Mouse (Mus musculus): ENCODE measurements around the gene Ddx46.
"Not testable (repeated sequence)": the region's sequence is repeated elsewhere in the genome, so short reads cannot be mapped to it uniquely, and the experiment has no call there.

The Ddx46 gene

DNA sequence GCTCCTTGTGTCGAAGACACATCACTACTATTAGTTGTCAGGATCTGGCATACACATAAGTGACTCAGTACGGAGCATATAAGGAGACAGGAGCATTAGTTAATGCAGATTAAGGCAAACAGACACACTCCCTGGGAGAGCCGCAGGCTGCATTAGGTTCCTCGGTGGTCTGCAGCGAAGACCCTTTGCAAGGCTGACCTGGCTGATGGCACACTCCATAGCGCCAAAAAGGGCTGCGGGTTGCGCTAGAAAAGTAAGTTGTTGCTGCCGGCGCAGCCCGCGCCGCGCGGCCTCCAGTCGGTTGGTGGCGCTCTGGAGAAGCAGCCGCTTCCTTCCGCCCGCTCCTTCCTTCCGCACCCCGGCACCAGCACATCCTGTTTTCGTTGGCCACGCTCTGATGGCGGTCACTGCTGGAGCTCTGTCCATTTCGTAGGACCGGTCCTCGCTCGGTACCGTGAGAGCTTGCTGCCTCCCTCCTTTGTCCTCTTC lies at the start of gene Ddx46:
Ddx46 (plus strand) TSS at position 389 of the 489 bp plus-strand sequence.
- DNase-seq (ENCODE audit: low spot score in 2 of 2), result peak in 1 of 2 experiments; percentile 81

DNA sequence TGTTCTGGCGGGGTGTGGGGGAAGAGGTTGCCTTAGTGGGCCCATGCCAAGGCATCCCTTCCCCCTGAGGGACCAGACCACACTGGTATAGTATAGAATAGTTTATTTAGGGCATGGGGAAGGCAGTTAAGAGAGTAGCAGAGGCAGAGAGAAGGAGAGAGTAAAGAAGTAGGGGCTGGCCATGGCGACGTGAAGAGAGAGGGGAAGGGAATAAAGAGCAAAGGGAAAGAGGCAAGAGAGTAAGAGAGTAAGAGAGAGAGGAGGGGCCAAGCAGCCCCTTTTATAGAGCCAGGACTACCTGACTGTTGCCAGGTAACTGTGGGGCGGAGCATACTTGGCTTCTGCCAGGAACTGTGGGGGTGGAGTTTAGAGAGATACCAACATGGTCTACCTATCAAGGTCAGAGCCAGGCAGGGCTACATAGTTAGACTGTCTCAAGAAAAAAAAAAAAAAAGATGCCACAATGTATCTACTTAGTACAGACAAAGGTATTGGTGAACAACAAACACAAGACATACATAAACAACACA lies 42.8 kb upstream of the Ddx46 start:
- DNase-seq (ENCODE audit: low spot score in 2 of 2), result no peak

DNA sequence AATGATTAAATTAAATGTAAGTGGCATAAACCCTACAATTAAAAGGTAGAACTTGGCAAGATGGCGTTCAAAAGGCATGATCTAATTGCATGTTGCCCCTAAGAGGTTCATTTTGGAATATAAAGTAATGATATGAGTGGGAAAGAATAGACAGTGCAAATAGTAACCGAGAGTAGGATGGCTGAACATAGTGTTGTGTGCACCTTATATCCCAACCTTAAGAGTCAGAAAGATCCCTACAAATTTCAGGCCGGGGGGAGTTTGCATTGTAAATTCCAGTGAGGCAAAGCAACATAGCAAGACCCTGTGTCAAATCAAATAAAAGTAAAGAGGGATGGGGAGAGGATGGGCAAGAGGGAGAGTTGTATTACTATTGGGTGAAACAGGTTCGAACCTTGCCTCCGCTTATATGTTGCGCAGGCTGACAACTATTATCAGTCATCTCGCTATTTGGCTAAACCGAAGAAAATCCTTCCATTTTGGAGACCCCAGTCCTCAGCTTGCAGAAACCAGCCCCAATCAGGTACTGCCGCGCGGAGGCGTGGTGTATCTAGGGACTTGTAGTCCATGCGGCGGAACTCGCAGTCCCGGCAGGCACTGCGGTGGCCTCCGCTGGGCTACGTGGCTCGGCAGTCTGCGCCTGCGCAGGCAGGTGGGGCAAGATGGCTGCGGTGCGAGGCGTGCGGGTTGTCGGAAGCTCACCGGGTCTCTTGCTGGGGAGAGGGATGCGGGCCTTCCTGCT lies 42.1 kb upstream of the Ddx46 start:
- peak; percentile 92 to 97 for DNase-seq (ENCODE audit: low spot score in 2 of 2)

DNA sequence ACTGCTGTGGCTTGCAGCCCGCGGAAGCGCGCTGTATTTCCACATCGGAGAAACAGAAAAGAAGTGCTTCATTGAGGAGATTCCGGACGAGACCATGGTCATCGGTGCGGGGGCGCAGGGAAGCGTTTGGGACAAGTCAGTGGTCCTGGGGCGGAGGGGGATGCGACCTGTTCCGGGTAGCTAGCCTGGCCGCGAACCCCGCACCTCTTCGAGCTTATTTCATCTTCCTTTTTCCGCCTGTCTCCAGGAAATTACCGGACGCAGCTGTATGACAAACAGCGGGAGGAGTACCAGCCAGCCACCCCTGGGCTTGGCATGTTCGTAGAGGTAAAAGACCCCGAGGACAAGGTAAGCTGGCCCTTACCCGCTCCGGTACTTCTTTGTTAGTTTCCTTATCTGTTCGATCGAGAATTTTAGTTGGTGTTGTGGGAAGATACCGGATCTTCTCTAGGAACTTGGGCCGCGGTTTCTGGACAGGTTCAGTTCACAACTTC lies 41.5 kb upstream of the Ddx46 start:
- DNase-seq (ENCODE audit: low spot score in 2 of 2), result no peak

DNA sequence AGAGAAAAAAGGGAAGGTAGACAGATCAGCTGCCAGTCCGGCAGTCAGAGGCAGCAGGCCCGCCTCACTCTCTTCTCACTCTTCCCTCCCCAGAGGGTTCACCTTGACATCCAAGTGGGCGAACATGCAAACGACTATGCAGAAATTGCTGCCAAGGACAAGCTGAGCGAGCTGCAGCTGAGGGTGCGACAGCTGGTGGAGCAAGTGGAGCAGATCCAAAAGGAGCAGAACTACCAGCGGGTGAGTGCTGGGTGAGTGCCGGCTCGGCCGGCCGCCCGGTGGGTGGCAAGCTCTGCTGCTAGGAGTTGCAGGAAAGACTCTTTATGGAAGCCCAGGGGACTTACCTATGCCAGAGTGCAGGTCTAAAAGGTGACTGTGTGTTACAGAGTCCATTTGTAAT lies 39.5 kb upstream of the Ddx46 start:
- DNase-seq (ENCODE audit: low spot score in 2 of 2), result peak; percentile 67 to 80

DNA sequence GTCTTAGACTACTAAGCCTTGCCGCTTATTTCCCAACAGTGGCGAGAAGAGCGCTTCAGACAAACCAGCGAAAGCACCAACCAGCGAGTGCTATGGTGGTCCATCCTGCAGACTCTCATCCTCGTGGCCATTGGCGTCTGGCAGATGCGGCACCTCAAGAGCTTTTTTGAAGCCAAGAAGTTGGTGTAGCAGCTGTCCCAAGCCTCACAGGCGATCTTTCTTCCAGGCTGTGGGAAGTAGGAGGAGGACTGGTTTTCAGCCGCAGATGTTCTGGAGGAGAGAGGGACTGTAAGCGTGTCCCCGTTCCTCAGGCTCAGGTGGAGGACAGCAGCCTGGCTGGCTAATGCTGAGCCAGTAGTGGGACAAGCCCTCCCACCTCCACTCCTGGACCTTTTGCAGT lies 38.0 kb upstream of the Ddx46 start:
- peak in 1 of 2 experiments; percentile 44 for DNase-seq (ENCODE audit: low spot score in 2 of 2)

GRCm38 (mm10) chr13:55599566-55600540 lies 35.0 kb upstream of the Ddx46 start, which contains the start of gene B4galt7:
B4galt7 (plus strand) TSS chr13:55599896.
- peak in 1 of 2 experiments; percentile 81 for DNase-seq (ENCODE audit: low spot score in 2 of 2)

DNA sequence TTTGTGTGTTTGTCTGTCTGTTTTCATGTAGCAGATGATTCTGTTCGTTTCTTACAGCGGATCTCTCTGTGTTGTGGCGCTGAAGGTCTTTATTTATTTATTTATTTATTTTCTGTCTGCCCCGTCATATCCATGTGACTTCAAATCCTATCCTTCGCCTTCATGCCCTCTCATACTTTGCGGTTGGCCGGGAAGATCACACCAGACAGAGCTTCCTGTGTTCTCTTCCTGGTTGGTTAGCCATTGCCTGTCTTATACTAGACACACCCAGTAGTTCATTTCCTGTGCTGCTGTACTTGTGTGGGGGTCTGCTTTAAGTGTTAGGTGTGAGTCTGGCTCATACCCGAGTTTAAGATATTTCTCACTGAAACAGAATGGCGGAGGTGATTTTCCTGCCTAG lies 34.2 kb upstream of the Ddx46 start:
- DNase-seq (ENCODE audit: low spot score in 2 of 2), result no peak

DNA sequence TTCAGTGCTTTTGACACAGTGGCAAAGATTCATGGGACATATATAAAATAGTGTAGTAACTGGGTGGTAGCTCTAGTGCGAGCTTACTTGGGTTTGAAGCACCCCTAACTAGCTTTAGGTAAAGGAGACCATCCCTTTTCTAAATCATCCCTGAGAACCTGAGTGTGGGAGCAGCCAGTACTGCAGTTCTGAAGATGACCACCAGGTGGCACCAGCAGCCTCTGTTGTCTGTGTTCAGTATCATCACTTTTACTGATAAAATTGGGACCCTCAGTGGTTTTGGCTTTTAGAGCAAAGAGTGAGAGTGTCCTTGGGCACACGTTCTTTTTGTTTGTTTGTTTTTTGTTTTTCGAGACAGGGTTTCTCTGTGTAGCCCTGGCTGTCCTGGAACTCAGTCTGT lies 33.2 kb upstream of the Ddx46 start:
- DNase-seq (ENCODE audit: low spot score in 2 of 2), result peak in 1 of 2 experiments; percentile 86

- no peak for DNase-seq (ENCODE audit: low spot score in 2 of 2)
These were observed 30.2 kb upstream of the Ddx46 start for GRCm38 (mm10) chr13:55604606-55605005.

DNA sequence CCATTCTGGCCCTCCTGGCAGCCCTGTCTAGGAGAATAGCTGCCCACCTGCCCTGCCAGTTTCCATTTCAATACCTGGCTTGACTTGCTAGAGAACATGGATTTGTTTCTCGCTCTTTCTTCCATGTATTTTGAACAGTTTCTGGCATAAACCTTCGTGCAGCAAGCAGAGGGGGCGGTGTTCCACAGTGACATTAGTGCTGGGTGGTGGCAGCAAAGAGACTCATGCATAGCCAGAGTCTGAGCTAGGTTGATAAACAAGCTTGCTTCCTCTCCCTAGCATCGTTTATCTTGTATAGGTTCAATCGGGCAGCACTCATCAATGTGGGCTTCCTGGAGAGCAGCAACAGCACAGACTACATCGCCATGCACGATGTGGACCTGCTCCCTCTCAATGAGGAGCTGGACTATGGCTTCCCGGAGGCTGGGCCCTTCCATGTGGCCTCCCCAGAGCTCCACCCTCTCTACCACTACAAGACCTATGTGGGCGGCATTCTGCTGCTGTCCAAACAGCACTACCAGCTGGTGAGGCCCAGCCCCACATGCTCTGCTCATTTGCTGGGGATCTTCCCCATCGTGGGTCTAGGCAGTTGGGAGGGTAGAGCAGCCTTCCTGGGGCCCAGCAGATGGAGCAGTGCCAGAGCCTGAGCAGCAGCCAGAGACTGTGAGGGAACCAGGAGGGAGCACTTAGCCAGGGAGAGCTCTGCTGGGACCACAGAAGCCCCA lies 27.8 kb upstream of the Ddx46 start:
- DNase-seq (ENCODE audit: low spot score in 2 of 2), result peak in 1 of 2 experiments; percentile 34

- DNase-seq (ENCODE audit: low spot score in 2 of 2), result no peak
These were observed 27.2 kb upstream of the Ddx46 start for GRCm38 (mm10) chr13:55607624-55608006.

DNA sequence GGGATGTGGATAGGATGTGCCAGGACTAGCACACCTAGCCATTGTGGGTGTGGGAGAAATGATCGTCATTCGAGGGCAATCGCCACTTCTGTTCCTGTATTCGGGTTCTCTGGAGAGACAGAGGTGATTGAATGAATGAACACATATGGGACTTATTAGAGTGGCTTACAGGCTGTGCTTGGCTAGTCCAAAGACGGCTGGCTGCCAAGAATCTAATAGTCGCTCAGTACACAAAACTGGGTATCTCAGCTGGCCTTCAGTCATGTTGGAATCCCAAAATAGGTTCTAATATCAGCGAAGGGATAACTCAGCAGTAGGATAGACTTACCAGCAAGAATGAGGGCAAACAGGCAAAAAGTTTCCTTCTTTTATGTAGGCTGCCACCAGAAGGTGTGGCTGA lies 22.8 kb upstream of the Ddx46 start:
- DNase-seq (ENCODE audit: low spot score in 2 of 2), result no peak

GRCm38 (mm10) chr13:55613471-55613870 lies 21.4 kb upstream of the Ddx46 start:
- DNase-seq (ENCODE audit: low spot score in 2 of 2), result no peak

- DNase-seq (ENCODE audit: low spot score in 2 of 2), result no peak
These were observed 15.5 kb upstream of the Ddx46 start for GRCm38 (mm10) chr13:55619328-55619727.

GRCm38 (mm10) chr13:55620275-55620674 lies 14.6 kb upstream of the Ddx46 start:
- no peak for DNase-seq (ENCODE audit: low spot score in 2 of 2)

DNA sequence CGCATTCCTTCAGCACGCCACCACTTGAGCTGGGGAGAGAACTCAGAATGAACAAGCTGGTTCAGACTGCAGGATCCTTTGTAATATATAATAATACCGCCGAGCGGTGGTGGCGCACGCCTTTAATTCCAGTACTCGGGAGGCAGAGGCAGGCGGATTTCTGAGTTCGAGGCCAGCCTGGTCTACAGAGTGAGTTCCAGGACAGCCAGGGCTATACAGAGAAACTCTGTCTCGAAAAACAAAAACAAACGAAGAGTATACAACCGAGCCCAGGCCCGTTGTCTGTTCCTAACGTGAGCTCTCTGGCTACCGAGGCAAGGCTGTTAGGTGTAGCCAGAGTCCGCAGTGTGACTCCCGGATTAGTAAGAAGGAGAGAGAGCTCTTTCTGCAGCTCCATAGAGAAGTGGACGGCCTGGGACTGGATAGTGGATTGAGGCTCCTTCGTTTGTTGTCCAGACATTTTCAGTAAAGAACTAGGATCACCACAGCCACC lies 12.6 kb upstream of the Ddx46 start:
- DNase-seq (ENCODE audit: low spot score in 2 of 2), result not testable (repeated sequence)

DNA sequence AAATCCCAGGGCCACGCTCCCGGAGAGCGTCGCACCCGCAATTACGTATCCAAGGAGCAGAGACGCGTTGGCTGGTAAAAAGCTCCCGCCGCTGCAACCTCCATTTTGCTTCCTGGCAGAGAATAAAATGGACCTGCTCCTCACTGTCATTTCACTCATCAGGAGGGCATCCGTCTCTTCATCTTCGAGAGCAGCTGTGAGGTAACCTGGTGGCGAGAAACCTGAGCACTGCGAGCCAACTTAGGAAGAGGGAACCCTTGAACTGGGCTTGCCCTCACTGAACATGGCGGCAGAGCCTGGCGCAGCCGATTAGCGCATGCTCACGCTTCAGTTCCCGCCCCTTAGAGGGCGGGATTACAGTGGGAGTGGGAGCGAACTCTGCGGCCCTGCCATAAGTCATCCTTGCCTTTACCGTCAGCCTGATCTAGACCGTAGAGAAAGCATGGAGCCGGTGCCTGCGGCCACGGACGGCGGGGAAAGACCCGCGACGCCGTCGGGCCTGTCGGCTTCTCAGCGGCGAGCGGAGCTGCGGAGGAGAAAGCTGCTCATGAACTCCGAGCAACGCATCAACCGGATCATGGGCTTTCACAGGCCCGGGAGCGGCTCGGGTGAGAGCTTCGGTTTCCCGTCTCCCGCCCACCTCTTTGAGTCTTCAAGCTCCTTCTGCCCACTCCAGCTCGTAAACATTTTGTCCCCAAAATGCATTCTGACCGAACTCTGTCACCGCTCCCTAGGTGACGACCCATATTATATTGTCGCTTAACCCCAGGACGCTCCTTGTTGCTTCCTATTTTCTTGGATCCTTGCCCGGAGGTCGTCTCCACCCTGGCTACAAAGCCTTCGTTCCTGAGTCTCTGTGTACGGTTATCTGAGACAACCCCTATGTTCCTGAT lies 11.9 kb upstream of the Ddx46 start, which contains the start of gene Caml:
Caml (plus strand) TSS at position 357 of the 893 bp plus-strand sequence.
- DNase-seq (ENCODE audit: low spot score in 2 of 2), result peak; percentile 67 to 88

GRCm38 (mm10) chr13:55635146-55635571 lies 332 bp downstream of the Ddx46 start:
- DNase-seq (ENCODE audit: low spot score in 2 of 2), result no peak
